Mouse (Mus musculus): ENCODE results near the gene Nenf.

The Nenf gene

DNA sequence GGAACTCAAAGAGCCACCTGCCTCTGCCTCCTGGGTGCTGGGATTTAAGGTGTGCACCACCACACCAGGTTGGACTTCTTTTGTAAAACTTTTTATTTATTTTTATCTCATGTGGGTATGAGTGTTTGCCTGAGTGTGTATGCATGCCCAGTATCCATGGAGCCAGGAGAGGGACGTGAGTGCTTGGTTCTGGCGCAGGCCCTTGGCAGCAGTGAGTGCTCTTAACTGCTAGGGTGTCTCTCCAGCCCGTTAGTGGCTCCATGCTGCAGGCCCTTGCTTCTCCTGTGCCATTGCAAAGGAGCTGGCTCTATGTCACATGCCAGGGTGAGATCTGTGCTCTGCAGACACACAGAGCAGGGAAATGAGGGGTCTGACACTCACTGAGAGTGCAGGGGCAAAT, 14.3 kb downstream of the Nenf start:
- CTCF ChIA-PET = interaction anchor here in 2 of 4 experiments (0.6 to 1.1 kb wide), 3 partner anchors 8 to 15 kb away, joined by 3 to 4 read pairs (median 3); no protein-coding TSS in a partner anchor
- POLR2A ChIA-PET = interaction anchor here in 1 of 4 experiments (0.8 kb wide), 1 partner anchor 121 kb away, joined by 3 read pairs; no protein-coding TSS in a partner anchor

DNA sequence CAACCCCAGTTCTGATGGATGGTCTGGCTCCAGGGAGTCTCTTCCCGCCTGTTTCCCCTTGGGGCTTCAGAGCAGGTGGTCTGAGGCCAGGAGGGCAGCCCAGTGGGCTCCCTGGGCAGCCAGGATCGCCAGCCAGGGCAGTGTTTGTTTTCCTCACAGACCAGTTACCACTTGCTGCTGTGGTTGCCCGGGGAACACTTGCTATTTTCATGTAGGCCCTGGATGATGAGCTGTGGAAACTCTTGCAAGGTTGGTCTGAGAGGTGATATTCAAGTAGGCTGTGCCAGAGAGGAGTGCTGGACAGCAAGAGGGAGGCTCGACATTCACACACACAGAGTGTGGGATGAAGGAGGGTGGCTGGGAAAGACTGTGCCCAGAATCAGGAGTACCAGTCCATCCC, 16.1 kb downstream of the Nenf start:
- CTCF ChIA-PET = interaction anchor here in 2 of 4 experiments (0.6 to 0.8 kb wide), 2 partner anchors 13 to 791 kb away, joined by 3 read pairs; no protein-coding TSS in a partner anchor

DNA sequence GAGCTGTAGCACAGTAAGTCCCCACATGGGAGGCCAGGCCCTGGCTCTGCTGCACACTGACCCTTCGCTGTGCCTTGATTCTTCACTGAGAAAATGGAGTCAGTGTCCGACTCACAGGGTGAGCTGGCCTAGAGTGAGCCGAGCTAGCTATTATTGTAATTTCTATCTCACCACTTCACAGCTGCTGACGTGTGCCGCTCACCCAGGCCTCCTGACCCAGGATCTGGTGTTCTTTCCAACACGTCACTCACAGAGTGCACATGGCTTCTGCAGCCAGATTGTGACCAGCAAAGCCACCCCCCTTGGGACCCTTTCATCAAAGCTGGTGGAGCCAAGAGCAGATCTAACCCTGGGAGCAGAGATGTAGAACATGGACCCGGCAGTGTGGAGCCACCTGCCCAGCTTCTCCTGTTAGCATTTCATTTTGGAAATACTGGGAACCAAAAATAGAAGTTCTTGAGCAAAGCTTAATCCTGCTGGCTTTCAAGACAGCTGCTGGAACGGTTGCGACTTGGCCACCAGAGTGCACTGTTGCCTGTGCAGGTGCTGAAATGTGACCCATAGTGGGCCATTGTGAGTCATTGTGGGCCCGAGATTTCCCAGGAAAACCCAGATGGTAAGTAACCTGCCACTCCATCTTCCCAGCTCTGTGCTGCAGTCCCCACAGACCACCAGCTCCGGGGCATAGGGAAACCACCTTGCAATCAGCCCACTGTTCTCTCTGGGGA, 18.6 kb downstream of the Nenf start:
- POLR2A ChIA-PET = interaction anchor here (0.7 to 0.9 kb wide), 8 partner anchors 26 to 290 kb away, joined by 3 to 7 read pairs (median 3); partner anchors contain the start of genes Tmem206 (in 3 of the 4) and Flvcr1 (in 1 of the 4)
- CTCF ChIA-PET = interaction anchor here (0.6 to 2.5 kb wide), 23 partner anchors 8 to 665 kb away, joined by 3 to 18 read pairs (median 5); partner anchors contain the start of gene Vash2 (in 1 of the 4)

More for the DNA sequence above, 16.1 kb downstream of the Nenf start:
- POLR2A ChIA-PET = no interaction called here

- ChIA-PET CTCF (interaction anchor here (0.5 to 1.7 kb wide), 8 partner anchors 10 to 1403 kb away, joined by 3 to 6 read pairs (median 3); no protein-coding TSS in a partner anchor), POLR2A (interaction anchor here in 2 of 4 experiments (0.9 to 1.3 kb wide), 2 partner anchors 20 to 99 kb away, joined by 3 read pairs; no protein-coding TSS in a partner anchor)
Observed at GRCm38 (mm10) chr1:191298304-191298703, 19.7 kb downstream of the Nenf start.

DNA sequence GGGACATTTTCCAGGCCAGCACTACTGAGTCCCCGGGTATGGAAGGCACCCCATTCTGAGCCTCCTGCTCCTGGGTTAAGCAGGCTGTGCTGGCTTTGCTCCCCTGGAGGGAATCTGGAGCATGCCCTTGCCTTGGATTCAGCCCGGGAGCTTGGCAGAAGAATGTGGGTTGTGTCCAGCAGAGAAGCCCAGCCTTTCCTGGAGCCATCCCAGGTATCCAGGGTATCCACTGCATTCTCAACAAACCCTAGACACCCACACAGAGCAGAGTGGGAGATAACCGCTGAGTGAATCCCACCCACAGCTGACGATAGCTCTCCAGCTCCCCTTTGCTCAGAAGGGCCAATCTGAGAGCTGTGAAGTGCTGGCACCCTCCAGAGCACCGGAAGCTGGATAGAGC, 21.5 kb downstream of the Nenf start:
- ChIA-PET POLR2A (no interaction called here), CTCF (interaction anchor here in 1 of 4 experiments (1.2 kb wide), 1 partner anchor 16 kb away, joined by 5 read pairs; no protein-coding TSS in a partner anchor)

DNA sequence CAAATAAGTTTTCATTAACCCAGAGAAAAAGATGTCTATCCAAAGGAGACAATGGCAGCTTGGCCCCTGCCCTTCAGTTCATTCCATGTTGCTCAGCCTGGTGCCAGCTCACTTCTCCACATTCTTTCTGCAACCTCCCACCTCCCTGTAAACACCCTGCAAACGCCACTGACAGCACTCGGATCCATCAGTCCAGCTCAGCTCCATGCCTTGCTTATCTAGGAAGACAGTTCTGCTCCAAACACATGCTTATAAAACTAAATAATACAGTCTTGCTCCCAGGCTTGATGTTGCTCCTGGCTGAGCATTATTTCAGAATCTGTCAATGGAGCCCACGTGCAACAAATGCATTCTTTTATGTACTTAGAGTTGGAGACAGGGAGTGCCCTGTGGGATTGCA, 22.2 kb downstream of the Nenf start:
- POLR2A ChIA-PET = no interaction called here

GRCm38 (mm10) chr1:191293996-191294795, 23.8 kb downstream of the Nenf start:
- ChIA-PET CTCF (interaction anchor here in 3 of 4 experiments (0.8 to 1.3 kb wide), 3 partner anchors 14 to 18 kb away, joined by 3 read pairs; no protein-coding TSS in a partner anchor), POLR2A (interaction anchor here in 1 of 4 experiments (0.9 kb wide), 1 partner anchor 51 kb away, joined by 3 read pairs; no protein-coding TSS in a partner anchor)

More for the DNA sequence above, 22.2 kb downstream of the Nenf start:
- CTCF ChIA-PET = interaction anchor here in 2 of 4 experiments (0.6 to 1.2 kb wide), 2 partner anchors 9 to 17 kb away, joined by 3 to 5 read pairs; no protein-coding TSS in a partner anchor

- POLR2A ChIA-PET = interaction anchor here in 1 of 4 experiments (0.9 kb wide), 1 partner anchor 52 kb away, joined by 3 read pairs; no protein-coding TSS in a partner anchor
Observed at GRCm38 (mm10) chr1:191293051-191293450, 24.9 kb downstream of the Nenf start.

GRCm38 (mm10) chr1:191292348-191292747, 25.6 kb downstream of the Nenf start:
- ChIA-PET POLR2A (no interaction called here), CTCF (no interaction called here)

More at GRCm38 (mm10) chr1:191293051-191293450, 24.9 kb downstream of the Nenf start:
- CTCF ChIA-PET = no interaction called here

DNA sequence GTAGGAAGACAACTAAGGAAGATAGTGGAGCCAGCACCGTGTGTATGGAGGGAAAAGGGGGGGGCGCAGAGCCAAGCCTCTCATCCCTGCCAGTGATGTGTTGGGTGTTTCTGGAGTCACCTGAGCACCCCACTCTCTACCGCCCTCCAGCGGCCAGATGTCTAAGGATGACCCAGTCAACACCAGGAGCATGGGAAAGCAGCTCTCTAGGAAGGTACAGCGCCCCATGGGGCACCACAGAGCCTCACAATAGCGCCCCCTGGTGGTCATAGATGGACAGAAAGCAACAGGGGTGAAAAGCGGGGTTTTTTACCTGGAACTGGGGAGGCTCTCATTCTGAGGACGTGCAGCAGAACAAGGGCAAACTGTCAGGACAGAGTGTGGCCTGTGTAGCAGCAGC, 29.2 kb downstream of the Nenf start:
- CTCF ChIA-PET = interaction anchor here (0.5 to 2.2 kb wide), 84 partner anchors 9 to 1401 kb away, joined by 3 to 23 read pairs (median 4); no protein-coding TSS in a partner anchor
- POLR2A ChIA-PET = interaction anchor here in 3 of 4 experiments (0.9 to 1.3 kb wide), 6 partner anchors 8 to 345 kb away, joined by 3 to 5 read pairs (median 3); partner anchors contain the start of gene Flvcr1 (in 1 of the 3)

GRCm38 (mm10) chr1:191284502-191284901, 33.5 kb downstream of the Nenf start:
- ChIA-PET POLR2A (interaction anchor here in 1 of 4 experiments (1.1 to 1.4 kb wide), 2 partner anchors 24 to 113 kb away, joined by 4 to 5 read pairs; no protein-coding TSS in a partner anchor), CTCF (interaction anchor here in 3 of 4 experiments (0.6 to 2.0 kb wide), 4 partner anchors 15 to 343 kb away, joined by 4 to 13 read pairs (median 4); partner anchors contain the start of gene Flvcr1 (in 1 of the 3))

DNA sequence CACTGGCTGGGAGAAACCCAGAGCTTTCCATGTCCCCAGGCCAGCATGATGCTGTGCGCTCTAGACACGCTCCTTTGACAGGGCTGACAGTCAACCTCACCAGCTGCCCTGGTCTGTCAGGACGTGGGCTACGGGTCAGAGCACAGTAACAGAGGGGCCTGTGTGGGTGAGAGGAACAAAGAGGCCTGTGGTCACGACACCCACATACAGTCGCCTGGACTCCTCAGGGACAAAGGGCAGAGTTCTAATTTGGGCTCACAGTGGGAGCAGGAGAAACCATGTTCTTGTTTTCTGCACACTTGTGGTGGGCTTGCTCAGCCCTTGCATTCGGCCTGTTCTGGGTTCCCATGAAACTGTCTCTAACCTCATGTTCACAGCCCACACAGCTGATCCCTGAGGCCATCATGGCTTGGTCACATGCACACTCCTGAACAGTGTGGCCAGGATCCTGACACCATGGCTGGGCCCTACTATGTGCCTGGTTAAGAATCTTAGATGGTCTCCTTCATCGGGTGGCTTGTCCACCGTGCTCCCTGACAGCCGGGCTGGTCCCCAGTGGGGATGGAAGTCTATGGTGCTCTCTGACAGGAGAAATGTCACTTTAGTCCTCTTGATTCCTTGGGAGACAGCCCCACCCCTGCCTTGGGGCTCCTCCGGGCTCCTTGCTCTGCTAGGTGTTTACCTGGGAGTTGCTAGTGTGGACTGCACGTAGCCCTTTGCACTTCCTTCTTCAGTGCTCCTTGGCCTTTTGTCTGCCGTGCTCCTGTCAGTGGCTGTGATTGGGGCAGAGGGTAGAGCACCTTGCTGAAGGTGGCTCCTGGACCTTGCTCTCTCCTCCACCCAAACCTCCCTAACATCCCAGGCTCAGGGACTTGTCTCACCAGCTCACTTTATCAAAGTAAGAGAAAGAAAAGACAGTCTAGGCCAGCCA, 34.6 kb downstream of the Nenf start:
- CTCF ChIA-PET = interaction anchor here in 3 of 4 experiments (0.8 to 2.0 kb wide), 6 partner anchors 16 to 158 kb away, joined by 3 to 4 read pairs (median 3); no protein-coding TSS in a partner anchor
- POLR2A ChIA-PET = interaction anchor here in 2 of 4 experiments (0.7 to 1.2 kb wide), 3 partner anchors 100 to 292 kb away, joined by 3 to 4 read pairs (median 4); partner anchors contain the start of genes Dtl (in 1 of the 2) and Ints7 (in 1 of the 2)

GRCm38 (mm10) chr1:191282319-191282718, 35.7 kb downstream of the Nenf start:
- CTCF ChIA-PET = interaction anchor here in 3 of 4 experiments (0.8 to 2.0 kb wide), 7 partner anchors 17 to 156 kb away, joined by 3 to 4 read pairs (median 3); no protein-coding TSS in a partner anchor
- POLR2A ChIA-PET = interaction anchor here in 2 of 4 experiments (0.7 to 1.2 kb wide), 2 partner anchors 99 to 293 kb away, joined by 3 to 4 read pairs; partner anchors contain the start of genes Dtl (in 1 of the 2) and Ints7 (in 1 of the 2)

GRCm38 (mm10) chr1:191281171-191281570, 36.8 kb downstream of the Nenf start:
- ChIA-PET CTCF (interaction anchor here in 1 of 4 experiments (0.6 to 1.7 kb wide), 2 partner anchors 529 to 537 kb away, joined by 4 to 5 read pairs; no protein-coding TSS in a partner anchor), POLR2A (interaction anchor here in 2 of 4 experiments (0.5 to 1.3 kb wide), 5 partner anchors 8 to 649 kb away, joined by 3 to 5 read pairs (median 4); partner anchors contain the start of gene Flvcr1 (in 1 of the 2))

DNA sequence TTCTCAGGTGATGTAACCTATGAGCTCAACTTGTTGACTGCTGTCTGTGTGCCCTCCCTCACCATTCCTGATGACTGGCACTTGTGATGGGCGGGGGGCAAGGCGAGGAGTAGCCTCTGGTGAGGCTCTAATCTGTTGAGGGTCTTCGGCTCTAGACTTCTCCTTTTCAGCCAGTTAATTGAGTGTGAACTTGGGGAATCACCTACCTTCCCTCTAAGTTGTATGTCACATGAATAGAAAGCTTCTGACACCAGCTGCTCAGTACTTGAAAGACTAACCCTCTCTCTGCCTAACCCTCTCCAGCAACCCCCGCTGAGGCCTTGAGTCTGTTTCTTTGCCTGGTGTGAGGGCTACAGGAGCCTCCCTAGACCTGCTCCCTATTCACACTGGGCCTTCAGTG, 39.7 kb downstream of the Nenf start:
- POLR2A ChIA-PET = interaction anchor here in 3 of 4 experiments (0.5 to 2.1 kb wide), 10 partner anchors 19 to 1527 kb away, joined by 3 to 16 read pairs (median 3); no protein-coding TSS in a partner anchor
- CTCF ChIA-PET = interaction anchor here in 3 of 4 experiments (0.9 to 3.0 kb wide), 6 partner anchors 10 to 252 kb away, joined by 3 to 16 read pairs (median 3); partner anchors contain the start of gene Flvcr1 (in 1 of the 3)

GRCm38 (mm10) chr1:191277549-191278059, 40.4 kb downstream of the Nenf start:
- CTCF ChIA-PET = interaction anchor here in 3 of 4 experiments (1.0 to 3.0 kb wide), 7 partner anchors 10 to 333 kb away, joined by 3 to 16 read pairs (median 4); partner anchors contain the start of gene Flvcr1 (in 1 of the 3)
- POLR2A ChIA-PET = interaction anchor here in 3 of 4 experiments (0.6 to 2.1 kb wide), 19 partner anchors 10 to 386 kb away, joined by 3 to 16 read pairs (median 3); partner anchors contain the start of genes Atf3 (in 1 of the 3), Dtl (in 1 of the 3), Flvcr1 (in 1 of the 3) and Ints7 (in 1 of the 3)
